Mouse (Mus musculus) left cerebral cortex, adult 11 months (tissue): Measurements from ENCODE around the gene Cox6a1.

Source experiments
- DNase-seq: peaks from one replicate; pipeline ENCODE4 v3.0.0; 2022; ENCODE audit warnings: low spot score

The Cox6a1 gene

GRCm38 (mm10) chr5:115300792-115301614 is 47.8 kb downstream of the Cox6a1 start, which contains the start of gene Dynll1:
Gene Dynll1 (minus strand): TSS chr5:115300999.
- peak; percentile 98 for DNase-seq

GRCm38 (mm10) chr5:115300035-115300744 is 48.6 kb downstream of the Cox6a1 start:
- DNase-seq, result no peak

- no peak for DNase-seq
Measured at GRCm38 (mm10) chr5:115296347-115296746, 52.4 kb downstream of the Cox6a1 start.
